Mouse (Mus musculus) gastrocnemius, adult 8-10 months (tissue): ENCODE data around the gene Rhod. TPM values are rescaled to one million over a fixed set of nuclear protein-coding genes. Genes with fewer than 3 reads are reported as not detected.
A peak's percentile ranks its signal among the peaks of the same experiment; 100 is the strongest.
"Not testable (repeated sequence)": the region's sequence is repeated elsewhere in the genome, so short reads cannot be mapped to it uniquely, and the experiment has no call there.

Experiments
- DNase-seq, 2 experiments: peaks; one replicate each; pipeline ENCODE4 v3.0.0; 2022; ENCODE audit warnings: low spot score in 2 of 2
- total RNA-seq, 4 experiments: library from RNA; stranded (reverse); gene quantifications; 2 replicates each; pipeline ENCODE4 v1.2.4; 2022

The Rhod gene
- total RNA-seq, 4 experiments from 2014 or later, result 0.39 to 0.64 (median 0.55) TPM

DNA sequence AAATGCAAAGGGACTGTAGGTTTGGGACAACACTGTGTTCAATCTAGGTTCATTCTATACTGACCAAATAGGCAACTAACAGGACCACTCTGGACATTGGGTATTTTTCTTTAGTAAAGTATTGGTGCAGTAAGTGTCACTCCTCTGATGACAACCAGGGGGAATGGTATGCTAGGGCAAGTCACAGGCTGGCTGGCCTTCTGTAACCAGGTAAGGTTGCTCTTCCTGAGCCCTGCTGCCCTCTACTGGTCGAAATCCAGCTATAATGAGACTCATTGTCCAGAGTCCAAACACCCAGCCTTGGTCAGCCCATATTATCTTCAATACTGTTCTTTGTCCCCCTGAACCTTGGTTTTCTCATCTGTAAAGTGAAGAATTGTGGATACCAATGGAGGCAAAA, 22.0 kb downstream of the Rhod start:
- peak; percentile 58 to 60 for DNase-seq

DNA sequence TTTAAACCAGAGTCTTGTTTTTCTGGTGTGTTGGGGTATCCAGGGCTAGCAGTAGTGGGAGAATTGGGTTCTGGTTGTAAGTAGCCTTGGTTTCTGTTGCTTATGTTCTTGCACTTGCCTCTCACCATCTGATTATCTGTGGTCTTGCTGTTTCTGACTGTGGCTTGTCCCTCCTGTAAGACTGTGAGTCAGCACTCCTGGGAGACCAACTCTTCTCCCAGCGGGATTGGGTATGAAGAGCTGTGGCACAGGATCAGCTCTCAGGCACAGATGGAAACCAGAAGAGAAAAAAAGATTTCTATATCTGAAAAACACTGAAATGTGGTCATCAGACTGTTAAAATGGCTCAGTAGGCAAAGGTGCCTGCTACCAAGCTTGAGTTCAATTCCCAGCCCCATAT, 24.6 kb downstream of the Rhod start:
- DNase-seq, result no peak

DNA sequence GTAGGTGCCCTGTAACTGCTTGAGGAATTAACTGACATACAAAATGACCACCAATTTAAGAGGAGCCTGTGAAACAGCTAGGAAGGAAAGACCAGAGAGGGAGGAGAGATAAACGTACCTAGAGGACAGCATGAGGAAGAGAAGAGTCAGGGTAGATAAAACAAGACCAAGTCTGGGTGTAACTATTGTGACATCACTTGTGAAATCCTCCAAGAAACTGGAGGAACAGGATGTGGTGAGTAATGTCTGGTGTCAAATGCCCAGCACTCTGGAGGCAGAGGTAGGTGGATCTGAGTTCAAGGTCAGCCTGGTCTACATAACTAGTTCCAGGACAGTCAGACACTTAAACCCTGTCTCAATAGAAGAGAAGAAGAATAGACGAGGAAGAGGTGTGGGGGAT, 30.2 kb downstream of the Rhod start:
- no peak for DNase-seq

DNA sequence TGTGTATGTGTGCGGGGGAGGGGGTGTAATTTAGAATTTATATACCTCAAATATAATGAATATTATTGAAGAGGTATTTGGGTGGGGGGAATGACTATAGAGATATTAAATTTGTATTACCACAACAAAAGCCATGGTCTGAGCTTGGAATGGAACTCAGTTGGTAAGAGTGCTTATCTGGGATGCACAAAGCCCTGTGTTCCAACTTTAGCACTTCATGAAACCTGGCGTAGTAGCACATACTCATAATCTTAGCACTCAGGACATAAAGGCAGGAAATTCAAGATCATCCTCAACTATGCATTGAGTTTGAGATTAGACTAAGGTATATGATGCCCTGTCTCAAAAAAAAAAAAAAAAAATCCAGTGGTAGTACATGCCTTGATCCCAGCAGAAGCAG, 34.4 kb downstream of the Rhod start:
- DNase-seq, result no peak

DNA sequence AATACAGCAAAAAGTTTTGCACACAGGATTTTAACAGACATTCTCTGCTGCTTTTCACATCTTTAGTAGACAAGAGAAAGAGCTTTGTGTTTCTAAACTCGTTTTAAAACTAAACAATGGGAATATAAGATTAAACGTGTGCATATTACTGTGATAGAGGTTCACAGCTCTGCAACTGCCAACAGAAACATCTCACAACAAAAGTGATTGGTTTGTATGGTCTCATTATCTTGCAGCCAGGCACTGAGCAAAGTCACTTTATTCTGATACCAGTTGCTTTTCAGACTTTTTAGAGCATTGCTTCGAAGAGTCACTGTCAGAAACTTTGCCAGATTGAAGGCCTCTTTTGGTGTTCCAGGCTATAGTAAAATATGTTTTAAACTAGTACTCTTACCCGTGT, 40.3 kb downstream of the Rhod start:
- DNase-seq, result no peak

DNA sequence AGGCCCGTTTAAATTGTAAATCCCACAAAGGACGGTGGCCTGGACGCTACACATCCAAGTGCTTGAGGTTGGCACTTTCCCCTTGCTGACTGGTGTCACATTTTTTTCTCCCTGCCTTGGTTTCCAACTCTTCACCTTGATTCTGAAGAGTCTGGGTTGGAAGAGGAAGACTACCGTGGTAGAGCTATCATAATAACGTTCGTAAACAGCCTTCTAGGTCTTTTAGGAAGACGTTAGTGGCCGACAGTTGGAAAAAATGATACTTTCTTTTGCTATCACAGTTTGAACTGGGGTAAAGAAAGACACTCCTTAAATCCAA, 40.6 kb downstream of the Rhod start:
- DNase-seq, result no peak

DNA sequence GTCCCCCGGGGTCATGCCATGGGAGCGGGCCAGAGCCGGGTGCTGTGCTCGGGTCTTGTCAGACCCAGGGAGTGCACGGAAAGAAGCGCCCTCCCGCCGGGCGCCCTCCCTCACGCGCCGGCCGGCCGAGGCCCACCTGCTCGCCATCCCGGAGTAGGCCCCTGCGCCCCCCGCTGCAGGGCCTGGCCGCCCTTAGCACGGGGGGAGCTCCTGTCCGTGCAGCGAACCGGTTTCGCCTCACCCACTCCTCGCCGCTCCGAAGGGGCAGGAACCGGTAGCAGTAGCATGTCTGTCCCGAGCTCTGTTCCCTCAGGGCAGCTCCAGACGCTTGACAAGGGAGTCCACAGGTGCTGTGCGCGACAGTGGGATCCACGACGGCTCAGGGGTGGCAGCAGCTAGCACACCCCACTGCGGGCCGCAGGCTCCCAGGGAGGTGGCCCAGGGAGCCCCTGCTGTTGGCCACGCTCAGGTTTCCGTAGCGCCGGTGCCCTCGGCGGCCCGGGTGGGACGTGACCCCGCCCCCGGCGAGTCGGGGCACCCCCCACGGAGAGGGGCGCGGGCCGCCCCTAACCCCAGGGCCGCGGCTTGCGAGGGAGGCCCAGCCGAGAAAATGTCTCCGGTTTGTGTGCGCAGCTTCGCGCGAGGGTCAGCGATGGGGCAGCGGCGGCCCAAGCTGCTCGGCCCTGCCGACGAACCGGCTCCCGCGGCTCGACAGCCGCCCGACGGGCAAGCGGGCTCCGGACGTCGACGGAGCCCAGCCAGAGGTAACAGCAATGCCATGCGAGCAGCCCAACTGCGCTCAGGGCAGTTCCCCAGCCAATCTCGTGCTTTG, 41.2 kb downstream of the Rhod start, which contains the start of gene Kdm2a:
Kdm2a (minus strand) TSS at position 488 of the 832 bp plus-strand sequence.
- peak; percentile 45 to 49 for DNase-seq

DNA sequence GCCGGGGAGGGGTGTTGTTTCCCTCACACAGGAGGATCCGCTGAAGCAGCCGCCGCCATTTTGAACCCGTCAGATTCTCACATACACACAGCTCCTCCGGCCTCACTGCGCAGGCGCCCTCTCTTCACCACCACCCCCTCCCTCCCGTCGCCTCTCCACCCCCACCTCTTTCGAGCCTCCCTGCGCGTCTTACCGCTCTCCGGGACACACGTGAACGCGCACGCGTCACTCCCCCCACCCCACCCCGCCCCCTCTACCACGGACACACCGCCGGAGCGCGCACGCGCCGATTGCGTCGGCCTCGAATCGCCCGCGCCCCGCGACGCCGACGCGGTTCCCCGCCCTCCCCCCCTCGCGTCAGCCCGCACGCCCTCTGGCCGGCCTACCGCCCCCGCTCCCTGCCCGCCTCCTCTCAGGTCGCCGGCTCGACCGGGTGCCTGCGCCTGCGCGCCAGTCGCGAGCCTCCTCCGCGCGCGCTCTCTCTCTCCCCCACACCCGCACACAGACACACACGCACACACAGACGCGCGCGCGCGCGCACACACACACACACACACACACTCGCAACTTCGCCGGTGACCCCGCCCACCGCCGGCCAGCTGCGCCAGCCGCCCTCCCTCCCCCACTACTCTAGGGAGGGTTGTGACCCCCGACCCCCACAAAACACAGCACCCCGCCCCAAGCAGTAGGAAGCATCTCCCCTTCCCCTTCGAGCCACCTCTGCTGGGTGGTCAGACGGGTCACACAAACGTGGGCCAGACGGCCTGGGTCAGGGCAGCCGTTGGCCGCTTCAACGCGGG, 42.0 kb downstream of the Rhod start:
- DNase-seq, result peak; percentile 90 to 96

DNA sequence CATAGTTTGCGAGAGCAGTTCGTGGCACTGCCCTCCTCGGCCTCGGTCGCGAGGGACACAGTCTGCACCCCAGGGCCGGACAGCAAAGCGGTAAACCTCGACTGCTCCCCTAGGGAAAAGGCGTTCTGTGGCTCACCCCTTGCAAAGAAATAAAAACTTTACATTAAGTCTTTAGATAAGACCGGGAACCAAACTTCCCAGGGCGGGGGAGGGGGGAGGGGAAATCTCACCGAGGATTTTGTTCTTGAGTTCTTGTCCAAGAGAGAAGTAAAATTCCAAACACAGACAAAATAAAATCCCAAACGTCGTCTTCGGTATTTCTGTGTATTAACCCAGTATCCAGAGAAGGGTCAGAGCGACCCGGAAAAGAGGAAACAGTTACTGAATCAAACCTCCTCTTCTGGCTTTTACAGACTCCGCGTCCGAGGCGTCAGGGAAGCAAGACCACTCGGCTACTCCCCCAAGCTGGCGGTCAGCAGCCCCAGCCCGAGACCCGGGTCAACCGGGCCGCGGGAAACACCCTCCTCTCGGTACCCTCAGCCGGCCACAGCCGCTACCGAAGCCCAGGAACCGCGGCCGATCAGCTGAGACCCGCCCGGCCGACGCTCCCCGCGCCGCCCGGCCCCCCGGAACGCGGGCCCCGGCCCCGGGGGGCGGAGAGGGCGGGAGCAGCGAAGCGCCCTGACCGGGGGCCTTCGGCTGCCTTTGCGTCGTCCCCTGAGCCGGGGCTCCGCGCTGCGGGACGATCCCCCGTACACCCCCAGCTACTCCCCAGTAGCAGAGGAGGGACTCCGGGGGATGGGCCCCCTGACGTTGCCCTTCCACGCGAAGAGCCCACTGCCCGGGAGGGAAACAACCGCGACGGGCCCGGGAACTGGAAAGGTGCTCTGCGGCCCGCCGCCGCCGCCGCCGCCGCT, 42.9 kb downstream of the Rhod start:
- DNase-seq, result peak; percentile 9 to 18

DNA sequence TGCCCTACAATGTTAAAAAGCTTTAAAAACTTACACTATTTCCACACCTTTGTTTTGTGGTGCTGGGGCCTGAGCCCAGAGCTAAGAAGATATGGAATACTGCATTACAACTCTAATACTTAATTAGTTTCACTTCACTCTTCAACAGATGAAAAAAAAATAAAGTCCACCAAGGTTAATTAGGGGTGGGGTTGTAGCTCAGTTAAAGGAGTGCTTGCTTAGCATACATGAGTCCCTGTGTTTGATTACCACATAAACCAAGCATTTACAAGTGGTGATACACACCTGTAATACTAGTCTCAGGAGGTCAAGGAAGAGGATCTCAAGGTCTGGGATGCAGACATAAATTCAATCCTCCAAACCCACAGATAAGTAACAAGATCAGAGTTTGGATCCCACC, 52.0 kb downstream of the Rhod start:
- no peak for DNase-seq

DNA sequence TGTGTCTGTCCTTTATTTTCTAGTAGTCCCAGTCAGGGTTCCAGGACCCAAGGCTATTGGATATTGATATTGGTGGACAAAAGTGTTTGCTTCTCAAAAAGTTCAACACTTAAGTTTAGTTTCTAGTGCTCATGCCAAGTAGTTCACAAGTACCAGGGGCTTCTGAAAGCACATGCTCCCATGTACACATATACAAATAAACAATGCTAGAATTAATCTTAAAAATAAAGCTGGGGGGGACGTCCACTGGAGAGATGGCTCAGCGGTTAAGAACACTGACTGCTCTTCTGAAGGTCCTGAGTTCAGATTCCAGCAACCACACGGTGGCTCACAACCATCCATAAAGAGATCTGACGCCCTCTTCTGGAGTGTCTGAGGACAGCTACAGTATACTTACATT, 54.2 kb downstream of the Rhod start:
- no peak for DNase-seq

DNA sequence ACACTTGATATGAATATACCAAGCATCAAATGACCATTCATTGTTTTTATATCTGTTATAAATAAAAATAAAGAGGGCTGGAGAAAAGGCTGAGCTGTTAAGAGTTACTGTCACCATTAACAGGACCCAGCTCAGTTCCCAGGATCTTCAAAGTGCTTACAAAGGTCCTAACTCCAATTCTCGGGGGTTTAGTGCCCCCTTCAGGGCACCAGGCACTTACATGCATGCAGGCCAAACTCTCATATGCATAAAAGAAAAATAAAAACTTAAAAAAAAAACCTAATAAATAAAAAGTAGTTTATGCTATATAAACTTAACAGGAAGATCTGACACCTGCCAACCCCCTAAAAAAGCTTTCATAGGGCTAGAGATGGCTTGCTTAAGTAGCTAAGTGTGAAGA, 54.9 kb downstream of the Rhod start:
- DNase-seq, result no peak

DNA sequence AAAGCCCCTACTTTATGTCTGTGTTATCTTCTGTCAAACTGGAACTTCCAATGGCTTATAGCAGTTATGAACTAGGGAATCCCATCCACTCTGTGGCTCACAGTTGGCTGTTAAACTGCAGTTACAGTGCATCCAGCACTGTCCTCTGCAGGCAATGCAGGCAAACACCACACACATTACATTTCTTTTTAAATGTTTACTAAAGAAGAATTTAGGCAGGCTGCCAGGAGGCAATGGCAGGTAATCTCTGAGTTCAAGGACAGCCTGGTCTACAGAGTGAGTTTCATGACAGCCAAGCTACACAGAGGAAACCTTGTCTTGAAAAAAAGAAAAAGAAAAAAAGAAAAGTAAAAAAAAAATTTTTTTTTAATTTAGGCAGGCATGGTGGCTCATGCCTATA, 55.9 kb downstream of the Rhod start:
- no peak for DNase-seq

DNA sequence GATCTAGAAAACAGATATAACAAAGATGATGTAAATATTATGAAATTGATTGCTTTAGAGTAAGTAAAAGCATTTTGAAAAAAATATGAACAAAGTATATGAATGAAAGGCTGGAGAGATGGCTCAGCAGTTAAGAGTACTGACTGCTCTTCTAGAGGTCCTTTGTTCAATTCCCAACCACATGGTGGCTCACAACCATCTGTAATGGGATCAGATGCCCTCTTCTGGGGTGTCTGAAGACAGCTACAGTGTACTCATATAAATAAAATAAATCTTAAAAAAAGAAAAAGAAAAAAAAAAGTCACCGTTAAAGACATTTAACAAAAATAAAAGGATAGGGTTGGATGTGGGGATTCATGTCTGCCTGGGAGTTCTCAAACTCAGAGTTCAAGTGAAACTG, 56.9 kb downstream of the Rhod start:
- DNase-seq, result not testable (repeated sequence)

Other genes with a start within 250 kb of the Rhod start
- gene Tbc1d10c, start 248.1 kb downstream of the Rhod start, total RNA-seq, result 1 to 10 TPM; 6.6 to 8.6 (median 7.9) TPM
- gene Ppp1ca, start 247.4 kb downstream of the Rhod start, total RNA-seq, result 100 to 1,000 TPM; 198 to 243 (median 235) TPM
- gene Rad9a, start 237.8 kb downstream of the Rhod start, total RNA-seq, result 1 to 10 TPM; 1.7 to 3.6 (median 2.3) TPM
- under 1 TPM in 3 of 4 experiments, not detected in 1; 0.20 to 0.43 (median 0.22) TPM for gene Clcf1, start 225.2 kb downstream of the Rhod start, total RNA-seq
- gene AC109138.7, start 225.1 kb downstream of the Rhod start, total RNA-seq, result not detected
- gene Pold4, start 207.5 kb downstream of the Rhod start, total RNA-seq, result 10 to 100 TPM; 13.1 to 19.4 (median 17.3) TPM
- gene Ssh3, start 170.3 kb downstream of the Rhod start, total RNA-seq, result 1 to 10 TPM; 2.3 to 5.8 (median 2.9) TPM
- gene Ankrd13d, start 156.3 kb downstream of the Rhod start, total RNA-seq, result under 1 TPM in 1 of 4 experiments, not detected in 3; 0.63 TPM
- gene Grk2, start 133.2 kb downstream of the Rhod start, total RNA-seq, result 10 to 100 TPM; 55.7 to 65.2 (median 62.1) TPM
- gene Kdm2a, start 41.1 kb downstream of the Rhod start, total RNA-seq, result 10 to 100 TPM; 30.2 to 37.7 (median 37.2) TPM
- gene Syt12, start 38.0 kb upstream of the Rhod start, total RNA-seq, result 1 to 10 TPM; 1.8 to 4.7 (median 2.2) TPM
- under 1 TPM in 3 of 4 experiments, not detected in 1; 0.22 to 0.25 (median 0.24) TPM for gene 2010003K11Rik, start 59.2 kb upstream of the Rhod start, total RNA-seq
- 100 to 1,000 TPM in 2 of 4 experiments, 10 to 100 TPM in 2; 60.2 to 229 (median 114) TPM for gene Pcx, start 71.0 kb upstream of the Rhod start, total RNA-seq
- gene Lrfn4, start 176.2 kb upstream of the Rhod start, total RNA-seq, result 1 to 10 TPM in 2 of 4 experiments, under 1 TPM in 2; 0.46 to 6.3 (median 1.1) TPM
- gene Rce1, start 186.2 kb upstream of the Rhod start, total RNA-seq, result 1 to 10 TPM; 3.2 to 7.5 (median 4.0) TPM